Mouse (Mus musculus) liver, embryonic 15.5 days (tissue): ENCODE results near the gene Mtfr2. TPM values are rescaled to one million over a fixed set of nuclear protein-coding genes. Genes with fewer than 3 reads are reported as not detected.

Source experiments
- ATAC-seq: fragments of 200-750 bp; cut with Nextera tagmentation; 2 replicates; pipeline ENCODE4 v1.8.0; 2017; ENCODE audit warnings: moderate number of reproducible peaks, mild to moderate bottlenecking, moderate library complexity; ENCODE audit not compliant: insufficient read depth
- H3K27ac ChIP-seq: fragments of 300-500 bp; sonication (generic); replicated peaks from 2 replicates; pipeline ENCODE4 v1.5.1; 2015; ENCODE audit warnings: mild to moderate bottlenecking, inconsistent platforms
- H3K27me3 ChIP-seq: fragments of 300-500 bp; sonication (generic); 2 replicates; pipeline ENCODE4 v1.6.1; 2015; ENCODE audit warnings: mild to moderate bottlenecking, inconsistent platforms
- H3K36me3 ChIP-seq: fragments of 300-500 bp; sonication (generic); replicated peaks from 2 replicates; pipeline ENCODE4 v1.6.1; 2015; ENCODE audit warnings: moderate library complexity, mild to moderate bottlenecking, inconsistent platforms
- H3K4me1 ChIP-seq: fragments of 300-500 bp; sonication (generic); replicated peaks from 2 replicates; pipeline ENCODE4 v1.6.1; 2015; ENCODE audit warnings: inconsistent platforms
- H3K4me2 ChIP-seq: fragments of 300-500 bp; sonication (generic); 2 replicates; pipeline ENCODE4 v1.6.1; 2015; ENCODE audit warnings: moderate library complexity, mild to moderate bottlenecking, inconsistent platforms
- H3K4me3 ChIP-seq: fragments of 300-500 bp; sonication (generic); replicated peaks from 2 replicates; pipeline ENCODE4 v1.5.1; 2015; ENCODE audit warnings: mild to moderate bottlenecking, inconsistent platforms
- H3K9ac ChIP-seq: fragments of 300-500 bp; sonication (generic); 2 replicates; pipeline ENCODE4 v1.6.1; 2015; ENCODE audit warnings: moderate library complexity, mild to moderate bottlenecking, inconsistent platforms
- H3K9me3 ChIP-seq: fragments of 300-500 bp; sonication (generic); replicated peaks from 2 replicates; pipeline ENCODE4 v1.6.1; 2016; ENCODE audit warnings: inconsistent platforms
- WGBS: fragments of 180-500 bp; shearing (Covaris S2); methylation state at CpG from one replicate; pipeline ENCODE4 v1.1.7; 2015; ENCODE audit warnings: mixed read lengths; ENCODE audit not compliant: insufficient replicate concordance; 5-methylcytosine and 5-hydroxymethylcytosine counted together
- polyA plus RNA-seq: library from polyadenylated mRNA; unstranded; fragments of >200 nt; fragmentation: Nextera tagmentation; extraction: Ambion mirVana; gene quantifications from 2 replicates; pipeline ENCODE4 v1.2.1, GENCODE M21; 2015

The Mtfr2 gene
- polyA plus RNA-seq, 1 experiment from 2014 or later = 2.3 TPM

- no peak for ATAC-seq
- H3K9me3 ChIP-seq = no peaks in the 10 kb centered on the region
- WGBS = 64% methylated on average over 3 of the region's 3 CpGs
- no peaks in the 10 kb centered on the region for H3K4me1 ChIP-seq
- H3K9ac ChIP-seq = no peak overlapping the region
- no peak overlapping the region for H3K4me3 ChIP-seq
- H3K27ac ChIP-seq = no peak overlapping the region
- no peaks in the 10 kb centered on the region for H3K27me3 ChIP-seq
- H3K4me2 ChIP-seq = no peak overlapping the region
- no peaks in the 10 kb centered on the region for H3K36me3 ChIP-seq
Observed at GRCm38 (mm10) chr10:20408336-20408735, 60.8 kb downstream of the Mtfr2 start.

- no peak for ATAC-seq
- no peak overlapping the region for H3K4me2 ChIP-seq
- no peak overlapping the region for H3K9ac ChIP-seq
- H3K4me3 ChIP-seq = no peak overlapping the region
- no peaks in the 10 kb centered on the region for H3K36me3 ChIP-seq
- 69% methylated on average over 10 of the region's 10 CpGs for WGBS
- no peak overlapping the region for H3K27ac ChIP-seq
- H3K27me3 ChIP-seq = no peaks in the 10 kb centered on the region
- H3K9me3 ChIP-seq = no peaks in the 10 kb centered on the region
- H3K4me1 ChIP-seq = no peaks in the 10 kb centered on the region
Observed at GRCm38 (mm10) chr10:20409181-20409580, 61.6 kb downstream of the Mtfr2 start.

Other genes with a start within 250 kb of the Mtfr2 start
- gene Map7, start 199.3 kb upstream of the Mtfr2 start, polyA plus RNA-seq = 3.7 and 4.2 TPM in 2 replicates
- 43.3 and 43.6 TPM in 2 replicates for gene Bclaf1, start 35.3 kb upstream of the Mtfr2 start, polyA plus RNA-seq